Mouse (Mus musculus): ENCODE measurements around the gene Ube3a.

Ube3a gene

DNA sequence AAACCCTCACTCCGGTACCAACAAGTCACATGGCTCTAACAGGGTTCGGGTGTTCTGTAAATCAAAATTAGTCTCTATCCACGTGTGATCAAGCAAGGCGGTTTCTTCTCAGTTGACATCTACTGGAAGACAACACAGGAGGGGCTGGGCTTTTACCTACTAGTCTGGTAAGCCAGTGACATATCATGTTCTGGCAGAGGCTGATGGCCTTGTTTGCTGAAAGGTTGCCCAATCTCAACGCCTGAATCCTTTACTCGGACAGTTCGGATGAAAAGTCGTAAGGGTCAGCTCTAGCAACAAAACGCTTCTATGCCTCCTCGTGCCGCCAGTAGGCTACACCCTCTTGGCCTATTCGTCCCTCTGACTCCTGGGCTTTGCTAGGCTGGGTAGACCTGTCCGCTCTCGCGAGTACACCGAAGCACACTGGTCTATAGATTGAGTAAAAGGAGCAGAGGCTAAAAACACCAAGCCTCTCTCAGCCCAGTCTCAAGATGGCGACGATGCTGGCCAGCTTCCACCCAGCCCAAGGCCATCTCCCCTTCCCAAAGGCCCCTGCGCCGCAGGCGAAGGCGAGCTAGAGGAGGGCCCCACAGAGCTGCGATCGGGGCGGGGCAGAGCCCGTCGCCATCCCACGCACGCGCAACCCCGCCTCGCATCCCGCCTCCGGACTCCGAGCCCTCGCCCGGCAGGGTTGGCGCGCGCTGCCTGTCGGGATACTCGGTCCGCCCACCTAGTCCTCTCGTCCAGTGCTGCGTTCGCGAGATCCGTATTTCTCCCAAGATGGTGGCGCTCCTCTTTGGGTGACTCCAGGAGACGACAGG lies at the start of gene Ube3a:
TSS of gene Ube3a (plus strand) at position 706 of the 821 bp plus-strand sequence.
- peak; percentile 95 for DNase-seq (ENCODE audit: low read depth, low spot score)

- no peak for DNase-seq (ENCODE audit: low read depth, low spot score)
Measured at GRCm38 (mm10) chr7:59192831-59193230, 35.7 kb upstream of the Ube3a start.

- DNase-seq (ENCODE audit: low read depth, low spot score), result no peak
Measured at GRCm38 (mm10) chr7:59214911-59215310, 13.6 kb upstream of the Ube3a start.

GRCm38 (mm10) chr7:59221244-59221643 lies 7.3 kb upstream of the Ube3a start:
- no peak for DNase-seq (ENCODE audit: low read depth, low spot score)

DNA sequence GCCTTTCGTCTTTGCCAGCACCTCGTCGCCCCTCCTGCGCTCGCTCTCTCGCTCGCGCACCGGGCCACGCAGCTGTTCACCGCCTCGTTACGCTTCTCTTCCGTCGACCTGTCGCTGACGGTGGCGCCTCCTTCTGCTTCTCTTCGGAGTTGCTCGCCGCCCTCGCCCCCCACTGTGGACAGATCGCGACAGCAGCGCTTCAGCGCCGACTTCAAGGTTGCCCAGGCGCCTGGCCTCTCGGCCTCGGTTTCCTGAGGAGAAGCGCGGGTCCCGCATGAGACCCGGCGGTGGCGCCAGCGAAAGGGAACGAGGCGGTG lies 274 bp downstream of the Ube3a start:
- DNase-seq (ENCODE audit: low read depth, low spot score), result no peak

- DNase-seq (ENCODE audit: low read depth, low spot score), result peak; percentile 25
Measured at GRCm38 (mm10) chr7:59229183-59229911, 797 bp downstream of the Ube3a start.

GRCm38 (mm10) chr7:59230304-59230703 lies 1.8 kb downstream of the Ube3a start:
- DNase-seq (ENCODE audit: low read depth, low spot score), result no peak

DNA sequence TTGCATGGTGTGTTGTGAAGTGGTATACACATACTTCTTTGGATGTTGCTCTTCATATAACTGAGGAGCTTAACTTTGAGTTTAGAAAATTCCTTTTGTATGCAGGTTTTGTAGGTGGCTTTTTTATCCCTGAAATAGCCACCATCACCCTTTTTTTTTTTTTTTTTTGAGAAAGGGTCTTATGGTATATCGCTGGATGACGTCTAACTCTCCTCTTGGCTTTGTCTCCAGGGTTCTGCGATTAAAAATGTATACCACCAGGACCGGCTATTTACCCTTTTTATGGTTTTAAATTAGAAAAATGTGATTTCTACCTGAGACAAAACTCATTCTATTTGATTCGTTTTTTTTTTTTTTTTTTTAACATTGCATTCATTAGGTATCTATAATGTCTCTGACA lies 2.2 kb downstream of the Ube3a start:
- no peak for DNase-seq (ENCODE audit: low read depth, low spot score)

GRCm38 (mm10) chr7:59231960-59232359 lies 3.4 kb downstream of the Ube3a start:
- no peak for DNase-seq (ENCODE audit: low read depth, low spot score)

DNA sequence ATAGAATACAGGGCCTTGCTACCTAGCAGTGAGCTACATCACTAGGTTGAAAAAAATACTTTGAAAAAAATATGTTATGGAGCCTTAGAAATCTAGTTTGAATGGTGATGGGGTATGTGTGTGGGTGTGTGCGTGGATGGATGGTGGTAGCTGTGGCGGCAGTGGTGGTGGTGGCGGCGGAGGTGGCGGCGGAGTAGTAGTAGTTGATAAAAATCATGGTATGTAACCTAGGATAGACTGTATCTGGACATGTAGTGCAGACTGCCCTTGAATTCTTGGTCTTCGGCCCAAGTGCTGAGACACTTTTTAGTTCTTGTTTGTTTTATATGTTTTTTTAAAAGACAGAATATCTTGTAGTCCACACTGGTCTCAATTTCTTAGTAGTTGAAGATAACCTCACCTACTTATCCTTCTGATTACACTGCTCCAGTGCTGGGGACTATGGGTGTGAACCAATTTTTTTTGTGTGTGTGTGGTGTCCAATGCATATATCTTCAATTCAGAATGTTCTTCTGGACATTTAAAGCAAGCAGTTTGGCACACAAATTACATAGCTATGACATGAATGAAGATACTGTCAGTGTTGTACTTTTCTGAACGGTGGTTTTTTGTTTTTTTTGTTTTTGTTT lies 6.3 kb downstream of the Ube3a start:
- no peak for DNase-seq (ENCODE audit: low read depth, low spot score)

GRCm38 (mm10) chr7:59243257-59243656 lies 14.7 kb downstream of the Ube3a start:
- DNase-seq (ENCODE audit: low read depth, low spot score), result no peak

DNA sequence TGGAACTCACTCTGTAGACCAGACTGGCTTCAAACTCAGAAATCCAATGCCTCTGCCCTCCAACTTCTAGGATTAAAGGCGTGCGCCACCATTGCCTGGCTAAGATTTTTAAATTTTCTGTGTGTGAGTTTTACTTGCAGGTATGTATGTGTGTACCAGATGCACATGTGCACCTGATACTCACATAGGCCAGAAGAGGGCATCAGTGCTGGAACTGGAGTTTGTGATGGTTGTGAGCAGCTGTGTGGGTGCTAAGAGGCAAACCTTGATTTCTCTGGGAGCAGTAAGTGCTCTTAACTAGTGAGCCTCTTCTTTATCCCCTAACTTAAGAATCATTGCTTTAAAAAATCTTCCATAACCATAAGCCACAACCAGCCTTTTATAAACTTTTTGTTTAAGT lies 17.0 kb downstream of the Ube3a start:
- peak; percentile 62 for DNase-seq (ENCODE audit: low read depth, low spot score)

GRCm38 (mm10) chr7:59253373-59253772 lies 24.8 kb downstream of the Ube3a start:
- no peak for DNase-seq (ENCODE audit: low read depth, low spot score)

DNA sequence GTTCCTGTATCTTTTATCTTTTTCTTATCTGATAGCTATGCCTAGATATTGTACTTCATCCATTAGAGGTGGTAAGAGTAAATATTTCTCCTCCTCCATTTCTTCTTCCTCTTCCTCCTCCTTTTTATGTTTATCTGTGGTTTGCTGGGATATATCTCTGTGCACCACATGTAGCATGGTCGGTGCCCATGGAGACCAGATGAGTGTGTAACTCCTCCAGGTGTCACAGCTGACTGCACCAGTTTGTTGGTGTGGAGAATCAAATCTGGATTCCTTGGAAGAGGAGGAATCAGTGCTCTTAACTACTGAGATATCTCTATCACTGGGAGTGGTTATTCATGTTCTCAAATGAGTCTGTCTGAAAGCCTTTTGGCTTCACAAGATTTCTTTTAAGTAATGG lies 37.0 kb downstream of the Ube3a start:
- no peak for DNase-seq (ENCODE audit: low read depth, low spot score)

- DNase-seq (ENCODE audit: low read depth, low spot score), result no peak
Measured at GRCm38 (mm10) chr7:59271775-59272174, 43.2 kb downstream of the Ube3a start.

- DNase-seq (ENCODE audit: low read depth, low spot score), result no peak
Measured at GRCm38 (mm10) chr7:59312576-59312975, 84.0 kb downstream of the Ube3a start.

DNA sequence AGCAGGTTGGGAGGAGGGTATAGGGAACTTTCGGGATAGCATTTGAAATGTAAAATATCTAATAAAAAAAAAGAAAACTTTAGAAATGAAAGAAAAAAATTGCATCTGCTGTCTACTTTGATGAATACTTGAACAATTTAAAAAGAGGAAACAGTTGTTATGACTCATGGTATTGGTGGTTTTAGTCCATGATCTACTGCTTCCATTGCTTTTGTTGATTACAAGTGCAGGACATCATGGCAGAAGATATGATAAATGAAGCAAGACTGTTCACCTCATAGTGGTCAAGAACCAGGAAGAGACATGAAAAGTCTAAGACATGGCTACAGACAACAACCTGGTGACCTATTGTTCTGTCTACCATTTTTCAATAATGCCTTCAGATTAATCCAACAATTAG lies 94.2 kb downstream of the Ube3a start:
- no peak for DNase-seq (ENCODE audit: low read depth, low spot score)

All from ES-CJ7 (cell line).